Mouse (Mus musculus) cerebral cortex, adult 2 months (tissue): Measurements from ENCODE around the gene Rnf208.

Source experiments
- WGBS: fragments of 180-500 bp; shearing (Covaris S2); methylation state at CpG from one replicate; pipeline ENCODE4 v1.1.7; 2018; 5-methylcytosine and 5-hydroxymethylcytosine counted together

Gene Rnf208

GRCm38 (mm10) chr2:25224766-25225752 lies 17.0 kb upstream of the Rnf208 start:
- WGBS: 2% methylated on average over 41 of the region's 41 CpGs

GRCm38 (mm10) chr2:25225811-25226379 lies 16.2 kb upstream of the Rnf208 start:
- WGBS: 67% methylated on average over 8 of the region's 8 CpGs

GRCm38 (mm10) chr2:25226864-25227263 lies 15.2 kb upstream of the Rnf208 start:
- WGBS: 61% methylated on average over 5 of the region's 5 CpGs

GRCm38 (mm10) chr2:25227406-25227805 lies 14.6 kb upstream of the Rnf208 start:
- WGBS: 81% methylated on average over 4 of the region's 4 CpGs

DNA sequence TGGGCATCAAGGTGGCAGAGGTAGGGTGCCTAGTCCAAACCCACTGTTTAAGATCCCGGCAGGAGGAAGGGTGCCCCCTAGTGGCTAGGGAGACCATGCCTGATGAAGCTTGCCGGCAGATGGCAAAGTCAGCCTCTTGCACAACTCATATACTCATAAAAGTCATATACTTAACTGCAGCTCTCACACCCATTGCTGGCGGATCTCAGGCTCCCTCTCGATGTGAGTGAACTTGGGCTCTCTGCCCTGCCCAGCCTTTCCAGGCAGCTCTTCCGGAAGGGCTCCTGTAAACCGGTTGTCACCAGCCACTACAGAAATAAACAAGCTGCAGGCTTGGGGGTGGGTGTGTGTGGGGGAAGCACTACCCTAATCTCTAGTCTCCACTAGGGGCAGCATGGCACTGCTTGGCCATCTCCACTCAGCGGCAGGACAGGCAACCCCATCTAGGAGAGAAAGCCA lies 13.6 kb upstream of the Rnf208 start:
- WGBS: 1% methylated on average over 7 of the region's 7 CpGs

GRCm38 (mm10) chr2:25228995-25229530 lies 13.0 kb upstream of the Rnf208 start:
- WGBS: 77% methylated on average over 6 of the region's 6 CpGs

GRCm38 (mm10) chr2:25229582-25229981 lies 12.5 kb upstream of the Rnf208 start:
- 84% methylated on average over 5 of the region's 5 CpGs for WGBS

DNA sequence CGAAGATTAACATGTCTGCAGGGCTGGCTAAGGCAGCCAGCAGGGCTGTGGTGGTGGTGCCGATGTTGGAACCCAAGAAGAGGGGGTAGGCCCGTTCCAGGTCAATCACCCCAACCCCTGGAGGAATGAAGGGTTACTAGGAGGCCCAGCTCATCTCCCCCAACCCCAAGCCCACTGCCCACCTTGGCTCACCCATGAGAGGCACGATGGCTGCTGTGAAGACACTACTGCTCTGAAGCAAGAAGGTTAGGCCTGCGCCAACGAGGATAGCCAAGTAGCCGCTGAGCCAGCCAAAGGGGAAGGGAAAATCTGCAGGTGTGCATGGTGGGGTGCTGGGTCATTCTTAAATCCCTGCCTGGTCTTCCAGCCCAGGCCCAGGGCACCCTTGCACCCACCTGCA lies 11.5 kb upstream of the Rnf208 start:
- WGBS: 96% methylated on average over 7 of the region's 7 CpGs

- 64% methylated on average over 12 of the region's 12 CpGs for WGBS
Observed at GRCm38 (mm10) chr2:25231038-25231437, 11.0 kb upstream of the Rnf208 start.

- 80% methylated on average over 4 of the region's 4 CpGs for WGBS
Observed at GRCm38 (mm10) chr2:25233421-25233820, 8.6 kb upstream of the Rnf208 start.

DNA sequence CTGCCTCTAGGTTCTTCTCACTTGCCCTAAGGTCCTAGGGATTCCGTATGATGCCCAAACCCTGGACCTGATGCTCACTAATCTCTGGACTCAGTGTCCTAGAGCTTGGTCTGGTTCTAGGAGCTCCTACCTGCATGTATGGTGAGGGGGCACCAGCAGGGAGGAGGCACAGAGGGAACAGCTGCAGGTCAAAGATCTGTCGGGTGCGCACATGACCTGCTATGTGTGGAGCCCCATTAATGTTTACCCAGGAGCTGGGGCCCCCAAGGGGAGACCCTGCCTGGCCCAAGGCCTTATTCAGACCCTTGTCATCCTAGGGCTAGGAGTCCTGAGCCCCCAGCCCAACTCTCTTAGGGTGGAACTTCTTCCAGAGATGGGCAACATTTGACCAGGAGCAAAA lies 8.0 kb upstream of the Rnf208 start, which contains the start of gene Slc34a3:
TSS of gene Slc34a3 (minus strand) at position 315 of the 400 bp plus-strand sequence.
- 86% methylated on average over 3 of the region's 3 CpGs for WGBS

GRCm38 (mm10) chr2:25234551-25235220 lies 7.4 kb upstream of the Rnf208 start:
- WGBS: 78% methylated on average over 5 of the region's 5 CpGs

- 49% methylated on average over 8 of the region's 8 CpGs for WGBS
Observed at GRCm38 (mm10) chr2:25236614-25237013, 5.4 kb upstream of the Rnf208 start, which contains the start of gene Rnf224. Rnf224 (minus strand) TSS chr2:25236787.

- WGBS: 75% methylated on average over 4 of the region's 4 CpGs
Observed at GRCm38 (mm10) chr2:25237522-25237921, 4.5 kb upstream of the Rnf208 start.

DNA sequence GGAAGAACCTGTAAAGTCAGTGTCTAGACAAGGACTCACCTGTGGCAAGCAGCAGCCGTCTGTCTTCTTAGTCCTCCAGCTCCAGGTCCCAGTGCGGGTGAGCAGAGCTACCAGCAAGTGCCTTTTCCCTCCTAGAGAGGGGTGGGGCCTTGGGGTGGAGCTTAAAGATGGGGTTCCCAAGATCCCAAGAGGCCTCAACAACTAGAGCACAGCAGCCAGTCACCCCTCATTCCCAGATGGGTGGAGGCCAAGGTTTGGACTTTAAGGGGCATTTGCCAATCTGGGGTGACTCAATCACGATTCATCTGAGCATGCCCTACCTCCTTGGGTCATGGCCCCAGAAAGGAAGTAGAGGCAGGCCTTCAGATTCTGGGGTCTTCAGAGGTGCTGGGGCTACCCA lies 2.3 kb upstream of the Rnf208 start:
- WGBS: 88% methylated on average over 3 of the region's 3 CpGs

DNA sequence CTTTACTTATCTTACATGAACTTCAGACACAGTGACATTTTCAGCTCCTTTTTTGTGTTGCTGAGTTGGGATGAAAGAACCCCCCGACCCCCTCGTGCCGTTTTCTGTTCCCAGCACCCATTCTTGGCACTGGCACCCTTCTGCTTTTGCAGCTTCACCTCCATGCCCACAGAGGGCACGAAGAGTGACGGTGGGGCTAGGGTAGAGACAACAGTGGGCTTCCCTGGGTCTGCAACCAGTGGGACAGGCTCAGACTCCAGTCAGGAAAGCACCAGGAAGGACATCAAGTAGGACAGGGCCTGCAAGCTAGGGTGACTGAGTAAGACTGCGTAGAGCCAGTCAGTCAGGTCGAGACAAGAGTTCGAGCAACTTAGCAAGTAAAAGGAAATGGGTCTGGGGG lies 1.7 kb upstream of the Rnf208 start:
- 58% methylated on average over 8 of the region's 8 CpGs for WGBS

DNA sequence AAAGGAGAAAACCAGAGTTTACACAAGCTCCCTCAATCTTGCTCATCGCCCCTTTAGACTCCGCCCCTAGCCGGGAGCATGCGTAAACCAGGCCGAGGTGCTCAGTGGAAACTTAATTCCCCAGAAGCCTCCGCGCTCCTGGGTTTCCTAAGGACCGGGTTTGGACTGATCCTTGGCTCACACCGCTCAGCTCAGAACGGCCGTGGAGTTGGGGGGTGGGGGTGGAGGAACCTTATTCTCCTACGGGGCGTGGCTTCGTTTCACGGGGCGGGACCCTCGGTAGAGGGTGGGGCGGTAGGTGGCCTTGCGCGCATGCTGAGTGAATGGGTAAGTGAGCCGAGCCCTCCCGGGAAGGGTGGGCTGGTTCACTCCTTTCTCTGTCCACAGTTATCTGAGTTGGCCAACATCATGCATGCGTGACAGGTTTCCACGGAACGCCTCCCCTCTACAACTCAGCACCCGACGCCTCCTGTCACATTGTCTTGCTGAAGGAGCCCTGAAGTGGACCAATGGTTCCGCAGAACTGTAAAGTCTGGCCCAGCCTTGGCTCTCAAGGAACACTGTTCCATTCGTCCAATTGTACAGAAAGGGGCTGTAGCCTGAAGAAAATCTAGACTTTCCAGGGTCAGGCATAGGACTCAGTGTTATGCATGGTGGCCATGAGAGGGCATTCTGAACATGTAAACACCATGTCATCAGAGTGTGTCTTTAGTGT lies 1.2 kb upstream of the Rnf208 start:
- 1% methylated on average over 29 of the region's 29 CpGs for WGBS

DNA sequence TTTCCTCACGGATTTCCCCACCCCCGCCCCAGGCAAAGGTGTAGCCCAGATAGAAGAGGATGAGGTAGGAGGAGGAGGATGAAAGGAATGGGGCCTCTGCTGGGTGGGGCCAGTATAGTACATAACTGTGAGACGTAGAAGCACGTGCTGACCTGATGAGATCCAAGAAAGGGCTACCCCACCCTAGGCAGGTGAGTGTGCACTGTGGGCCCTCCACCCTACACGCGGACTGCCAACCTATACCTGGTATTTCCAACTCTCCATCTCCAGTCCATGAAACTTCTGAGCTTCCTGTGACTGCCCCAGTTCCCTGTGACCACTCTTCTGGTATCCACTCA lies 648 bp upstream of the Rnf208 start:
- WGBS: 20% methylated on average over 6 of the region's 6 CpGs

DNA sequence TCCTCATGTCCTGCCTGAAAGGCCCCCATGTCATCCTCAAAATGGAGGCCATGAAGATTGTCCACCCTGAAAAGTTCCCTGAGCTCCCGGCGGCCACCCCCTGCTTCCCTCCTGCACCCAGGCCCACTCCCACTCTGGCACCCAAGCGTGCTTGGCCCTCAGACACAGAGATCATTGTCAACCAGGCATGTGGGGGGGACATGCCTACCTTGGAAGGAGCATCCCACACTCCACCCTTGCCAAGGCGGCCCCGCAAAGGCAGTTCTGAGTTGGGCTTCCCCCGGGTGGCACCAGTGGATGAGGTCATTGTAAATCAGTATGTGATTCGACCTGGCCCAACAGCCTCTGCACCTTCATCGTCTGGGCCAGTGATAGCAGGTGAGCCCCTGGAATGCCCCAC lies 1.3 kb downstream of the Rnf208 start:
- WGBS: 64% methylated on average over 8 of the region's 8 CpGs

GRCm38 (mm10) chr2:25244144-25244543 lies 2.1 kb downstream of the Rnf208 start:
- WGBS: 86% methylated on average over 4 of the region's 4 CpGs
